Mouse (Mus musculus) lung, postnatal 0 days (tissue): Measurements from ENCODE around the gene Gfap.

Experiments used
- CTCF ChIP-seq: IDR thresholded peaks from 2 replicates; pipeline ENCODE4 v1.5.1; 2016; ENCODE audit warnings: antibody characterized with exemption, mild to moderate bottlenecking
- EP300 ChIP-seq: IDR thresholded peaks from 2 replicates; pipeline ENCODE4 v1.6.1; 2016; ENCODE audit warnings: antibody characterized with exemption, mild to moderate bottlenecking, control low read depth

GRCm38 (mm10) chr11:102881314-102882198 is 19.2 kb downstream of the Gfap start:
- no peak for TF ChIP-seq CTCF
- no peak for TF ChIP-seq EP300
